Mouse (Mus musculus) myocyte (in vitro differentiated cells): ENCODE data around the gene Tanc2.

Experiments
- CEBPB ChIP-seq: IDR thresholded peaks from 2 replicates; pipeline ENCODE4 v1.6.1; 2011; ENCODE audit warnings: mild to moderate bottlenecking, moderate library complexity; ENCODE audit not compliant: poor library complexity, insufficient read depth, severe bottlenecking
- E2F4 ChIP-seq: IDR thresholded peaks from one replicate; pipeline ENCODE4 v1.6.1; 2011; ENCODE audit warnings: mild to moderate bottlenecking, control low read depth, moderate library complexity; ENCODE audit not compliant: insufficient read depth
- MAX ChIP-seq: IDR thresholded peaks from one replicate; pipeline ENCODE4 v1.6.1; 2011; ENCODE audit warnings: low read depth, mild to moderate bottlenecking, control low read depth
- POLR2A ChIP-seq: IDR thresholded peaks from one replicate; pipeline ENCODE4 v1.6.1; 2011; ENCODE audit warnings: low read depth, mild to moderate bottlenecking, control low read depth, moderate library complexity; ENCODE audit not compliant: insufficient read length
- POLR2AphosphoS2 ChIP-seq: IDR thresholded peaks from one replicate; pipeline ENCODE4 v1.6.1; 2011; ENCODE audit warnings: low read depth, control low read depth; ENCODE audit not compliant: insufficient read length
- REST ChIP-seq: IDR thresholded peaks from one replicate; pipeline ENCODE4 v1.6.1; 2011; ENCODE audit warnings: mild to moderate bottlenecking, control low read depth, moderate library complexity; ENCODE audit not compliant: insufficient read depth, insufficient read length
- SRF ChIP-seq: IDR thresholded peaks from one replicate; pipeline ENCODE4 v1.6.1; 2011; ENCODE audit warnings: low read depth; ENCODE audit not compliant: control insufficient read depth, insufficient read length
- TCF12 ChIP-seq: IDR thresholded peaks from one replicate; pipeline ENCODE4 v1.6.1; 2011; ENCODE audit warnings: mild to moderate bottlenecking, control low read depth; ENCODE audit not compliant: poor library complexity, insufficient read depth, severe bottlenecking
- TCF3 ChIP-seq: IDR thresholded peaks from one replicate; pipeline ENCODE4 v1.6.1; 2011; ENCODE audit warnings: low read depth, control low read depth; ENCODE audit not compliant: insufficient read length
- USF1 ChIP-seq: IDR thresholded peaks from one replicate; pipeline ENCODE4 v1.6.1; 2011; ENCODE audit warnings: low read depth, mild to moderate bottlenecking, control low read depth, moderate library complexity

DNA sequence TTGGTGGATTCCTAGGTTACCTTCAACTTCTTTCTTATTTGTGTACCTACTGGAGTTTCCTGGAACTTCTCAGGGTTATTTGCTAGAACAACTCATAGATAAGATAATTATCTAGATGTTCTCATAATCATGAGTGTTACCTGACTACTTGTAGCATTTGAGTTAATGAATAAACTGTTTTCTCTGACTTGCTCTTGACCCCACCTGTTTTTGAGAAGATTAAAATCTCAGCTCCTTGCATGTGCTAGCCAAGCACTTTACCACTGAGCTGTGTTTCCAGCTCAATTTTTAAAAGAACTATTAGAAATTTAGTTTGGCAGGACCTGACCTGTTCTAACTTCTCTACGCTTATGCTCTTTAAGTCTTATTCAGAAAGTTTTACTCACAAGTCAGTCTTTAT, 36.4 kb downstream of the Tanc2 start:
- TF ChIP-seq POLR2A (no peak), REST (no peak), POLR2AphosphoS2 (no peak), TCF12 (no peak), E2F4 (no peak), TCF3 (no peak), MAX (no peak), USF1 (no peak), SRF (no peak), CEBPB (no peak)
